Mouse (Mus musculus) MEL (cell line): ENCODE data around the gene Tshz2. TPM values are rescaled to one million over a fixed set of nuclear protein-coding genes. Genes with fewer than 3 reads are reported as not detected.
"Not testable (repeated sequence)": the region's sequence is repeated elsewhere in the genome, so short reads cannot be mapped to it uniquely, and the experiment has no call there.

Source experiments
- DNase-seq: peaks from one replicate; pipeline ENCODE4 v3.0.0; 2011; ENCODE audit warnings: low read depth, low spot score
- H3K27ac ChIP-seq: 2 replicates; pipeline ENCODE4 v1.5.1; 2012; ENCODE audit warnings: low read depth, mild to moderate bottlenecking, control low read depth, low read length, moderate library complexity; ENCODE audit not compliant: control insufficient read depth
- H3K27me3 ChIP-seq, 2 experiments: fragments of 150-350 bp in 1 of 2; sonication (generic) in 1 of 2; 2 replicates each; pipeline ENCODE4 v1.6.1; 2012; ENCODE audit warnings: low read length in 2 of 2, mild to moderate bottlenecking in 2 of 2, improper control_type of control experiment in 1 of 2, moderate library complexity in 1 of 2; ENCODE audit not compliant: insufficient read depth in 2 of 2, control insufficient read depth in 1 of 2
- H3K36me3 ChIP-seq, 2 experiments: 2 replicates each; pipeline ENCODE4 v1.6.1; 2012 to 2014; ENCODE audit warnings: low read length in 2 of 2, improper control_type of control experiment in 1 of 2, inconsistent platforms in 1 of 2, mild to moderate bottlenecking in 1 of 2; ENCODE audit not compliant: insufficient read depth in 2 of 2, control insufficient read depth in 1 of 2
- H3K4me1 ChIP-seq, 2 experiments: fragments of 150-350 bp in 1 of 2; sonication (generic) in 1 of 2; 2 replicates each; pipeline ENCODE4 v1.6.1; 2012; ENCODE audit warnings: low read length in 2 of 2, improper control_type of control experiment in 1 of 2, mild to moderate bottlenecking in 1 of 2; ENCODE audit not compliant: insufficient read depth in 2 of 2, control insufficient read depth in 1 of 2
- H3K4me3 ChIP-seq, 2 experiments: fragments of 150-350 bp in 1 of 2; sonication (generic) in 1 of 2; 2 replicates each; pipeline ENCODE4 v1.5.1; 2012; ENCODE audit warnings: low read depth in 2 of 2, low read length in 2 of 2, mild to moderate bottlenecking in 2 of 2, moderate library complexity in 2 of 2, control low read depth in 1 of 2, improper control_type of control experiment in 1 of 2; ENCODE audit not compliant: control insufficient read depth in 1 of 2, insufficient read depth in 1 of 2
- H3K79me2 ChIP-seq: 2 replicates; pipeline ENCODE4 v1.6.1; 2012; ENCODE audit warnings: mild to moderate bottlenecking, low read length, moderate library complexity; ENCODE audit not compliant: control insufficient read depth, poor library complexity, insufficient read depth
- H3K9ac ChIP-seq: 2 replicates; pipeline ENCODE4 v1.6.1; 2012; ENCODE audit warnings: low read depth, mild to moderate bottlenecking, control low read depth, low read length, moderate library complexity; ENCODE audit not compliant: control insufficient read depth, poor library complexity, severe bottlenecking
- H3K9me3 ChIP-seq: fragments of 150-350 bp; sonication (generic); replicated peaks from 2 replicates; pipeline ENCODE4 v1.6.1; 2012; ENCODE audit warnings: mild to moderate bottlenecking, low read length, improper control_type of control experiment, moderate library complexity; ENCODE audit not compliant: insufficient read depth
- ELF1 ChIP-seq: IDR thresholded peaks from 2 replicates; pipeline ENCODE4 v1.6.1; 2014; ENCODE audit warnings: low read depth, mild to moderate bottlenecking, inconsistent platforms, low read length, improper control_type of control experiment, moderate library complexity
- ETS1 ChIP-seq: IDR thresholded peaks from 2 replicates; pipeline ENCODE4 v1.6.1; 2012; ENCODE audit warnings: low read depth, mild to moderate bottlenecking, inconsistent platforms, low read length, improper control_type of control experiment, moderate library complexity
- HCFC1 ChIP-seq: IDR thresholded peaks from 2 replicates; pipeline ENCODE4 v1.6.1; 2012; ENCODE audit warnings: low read depth, mild to moderate bottlenecking, inconsistent platforms, low read length, improper control_type of control experiment, moderate library complexity
- MAZ ChIP-seq: IDR thresholded peaks from 2 replicates; pipeline ENCODE4 v1.6.1; 2012; ENCODE audit warnings: low read depth, mild to moderate bottlenecking, inconsistent platforms, low read length, improper control_type of control experiment
- MYB ChIP-seq: IDR thresholded peaks from 2 replicates; pipeline ENCODE4 v1.6.1; 2011; ENCODE audit warnings: mild to moderate bottlenecking, low read depth, low read length, improper control_type of control experiment
- MYC ChIP-seq: IDR thresholded peaks from 2 replicates; pipeline ENCODE4 v1.6.1; 2011; ENCODE audit warnings: low read depth, mild to moderate bottlenecking, low read length, improper control_type of control experiment, moderate library complexity
- NRF1 ChIP-seq: IDR thresholded peaks from 2 replicates; pipeline ENCODE4 v1.6.1; 2014; ENCODE audit warnings: low read depth, mild to moderate bottlenecking, inconsistent platforms, low read length, improper control_type of control experiment, moderate library complexity; ENCODE audit not compliant: poor library complexity, insufficient read depth, severe bottlenecking
- POLR2AphosphoS2 ChIP-seq: IDR thresholded peaks from 2 replicates; pipeline ENCODE4 v1.6.1; 2011; ENCODE audit warnings: low read length, improper control_type of control experiment
- POLR2AphosphoS5 ChIP-seq: IDR thresholded peaks from 2 replicates; pipeline ENCODE4 v1.6.1; 2012; ENCODE audit warnings: low read depth, borderline replicate concordance, mild to moderate bottlenecking, inconsistent platforms, low read length, moderate library complexity, mixed read lengths
- RAD21 ChIP-seq: IDR thresholded peaks from 2 replicates; pipeline ENCODE4 v1.6.1; 2011; ENCODE audit warnings: mild to moderate bottlenecking, low read depth, low read length, improper control_type of control experiment
- SIN3A ChIP-seq: IDR thresholded peaks from 2 replicates; pipeline ENCODE4 v1.6.1; 2012; ENCODE audit warnings: low read length, improper control_type of control experiment, inconsistent platforms
- TAL1 ChIP-seq: IDR thresholded peaks from 2 replicates; pipeline ENCODE4 v1.6.1; 2012; ENCODE audit warnings: mild to moderate bottlenecking, inconsistent platforms, low read length, moderate library complexity, mixed read lengths
- USF1 ChIP-seq: IDR thresholded peaks from 2 replicates; pipeline ENCODE4 v1.6.1; 2014; ENCODE audit warnings: low read depth, mild to moderate bottlenecking, inconsistent platforms, low read length, improper control_type of control experiment, moderate library complexity
- USF2 ChIP-seq, 2 experiments: IDR thresholded peaks; 2 replicates each; pipeline ENCODE4 v1.6.1; 2011 to 2012; ENCODE audit warnings: improper control_type of control experiment in 2 of 2, low read length in 2 of 2, borderline replicate concordance in 1 of 2, inconsistent platforms in 1 of 2, low read depth in 1 of 2, mild to moderate bottlenecking in 1 of 2; ENCODE audit not compliant: insufficient read depth in 1 of 2
- ZMIZ1 ChIP-seq: IDR thresholded peaks from 2 replicates; pipeline ENCODE4 v1.6.1; 2012; ENCODE audit warnings: low read depth, mild to moderate bottlenecking, inconsistent platforms, low read length, improper control_type of control experiment, moderate library complexity
- ZNF384 ChIP-seq: IDR thresholded peaks from 2 replicates; pipeline ENCODE4 v1.6.1; 2012; ENCODE audit warnings: low read depth, mild to moderate bottlenecking, inconsistent platforms, low read length, improper control_type of control experiment
- polyA plus RNA-seq, 2 experiments: library from polyadenylated mRNA; stranded (reverse) in 1 of 2; unstranded in 1 of 2; fragments of >175 nt in 1 of 2; fragments of >200 nt in 1 of 2; gene quantifications; 2 replicates each; pipeline versions ENCODE4 v1.2.1 to v1.2.4; 2012; ENCODE audit warnings: low replicate concordance in 2 of 2, low read depth in 1 of 2; ENCODE audit not compliant: insufficient read length in 2 of 2, insufficient read depth in 1 of 2, missing spikeins in 1 of 2
- total RNA-seq: library from RNA; depleted of rRNA; stranded (reverse); fragments of 300-350 nt; gene quantifications from 2 replicates; pipeline ENCODE4 v1.2.3, GENCODE M21; 2012

Gene Tshz2
- total and polyA plus RNA-seq, 3 experiments, result not detected

- H3K4me1 ChIP-seq, result no peaks in the 10 kb centered on the region
- H3K4me3 ChIP-seq, result no peak overlapping the region
- no peaks in the 10 kb centered on the region for H3K27me3 ChIP-seq
- no peak for DNase-seq
- no peak for TF ChIP-seq HCFC1
- TF ChIP-seq MAZ, result no peak
- TF ChIP-seq ELF1, result no peak
- no peak for TF ChIP-seq POLR2AphosphoS2
- no peak for TF ChIP-seq ZNF384
- TF ChIP-seq USF2 (IDR thresholded peaks at IDR 0.05; ENCODE audit: borderline replicate concordance in 1 of 2, insufficient read depth in 1 of 2, low read depth in 1 of 2, low read length in 2 of 2), result no peak
- no peak for TF ChIP-seq MYB
- no peak for TF ChIP-seq ZMIZ1
- no peak for TF ChIP-seq USF1
- no peak for TF ChIP-seq POLR2AphosphoS5
- TF ChIP-seq RAD21, result no peak
- TF ChIP-seq MYC, result no peak
- TF ChIP-seq NRF1, result no peak
- no peak for TF ChIP-seq TAL1
- no peak for TF ChIP-seq ETS1
- TF ChIP-seq SIN3A, result no peak
- TF ChIP-seq, all 39 proteins: peak for 0
- no peaks in the 10 kb centered on the region for H3K36me3 ChIP-seq
- H3K79me2 ChIP-seq, result no peaks in the 10 kb centered on the region
- H3K9me3 ChIP-seq, result no peaks in the 10 kb centered on the region
- H3K27ac ChIP-seq, result no peak overlapping the region
- H3K9ac ChIP-seq, result no peak overlapping the region
Measured at GRCm38 (mm10) chr2:169778740-169779345, 146.0 kb downstream of the Tshz2 start.

- H3K4me1 ChIP-seq, H3K4me3 ChIP-seq, H3K27me3 ChIP-seq, H3K79me2 ChIP-seq, H3K27ac ChIP-seq, H3K9ac ChIP-seq, H3K9me3 ChIP-seq, H3K36me3 ChIP-seq, DNase-seq: not testable (repeated sequence)
Measured at GRCm38 (mm10) chr2:169781671-169782070, 148.9 kb downstream of the Tshz2 start.
